Mouse (Mus musculus) spleen, adult 2 months (tissue): Measurements from ENCODE around the gene Gm45808. TPM values are rescaled to one million over a fixed set of nuclear protein-coding genes. Genes with fewer than 3 reads are reported as not detected.
A peak's percentile ranks its signal among the peaks of the same experiment; 100 is the strongest.

Experiments
- DNase-seq, 2 experiments: peaks; one replicate each; pipeline versions ENCODE4 v3.0.0 to v3.0.0-alpha.2; 2012 to 2021; ENCODE audit warnings: low spot score in 2 of 2, low read depth in 1 of 2
- H3K27ac ChIP-seq: fragments of 200-500 bp; 2 replicates; pipeline ENCODE4 v1.5.1; 2012; ENCODE audit warnings: low read length, inconsistent platforms; ENCODE audit not compliant: insufficient read depth
- H3K27me3 ChIP-seq: fragments of 200-500 bp; 2 replicates; pipeline ENCODE4 v1.6.1; 2012; ENCODE audit warnings: mild to moderate bottlenecking, moderate library complexity, low read length, inconsistent platforms; ENCODE audit not compliant: control insufficient read depth, insufficient read depth
- H3K36me3 ChIP-seq: fragments of 200-500 bp; 2 replicates; pipeline ENCODE4 v1.6.1; 2012; ENCODE audit warnings: mild to moderate bottlenecking, low read length, inconsistent platforms; ENCODE audit not compliant: control insufficient read depth, insufficient read depth
- H3K4me1 ChIP-seq: fragments of 200-500 bp; 2 replicates; pipeline ENCODE4 v1.6.1; 2011; ENCODE audit warnings: inconsistent platforms; ENCODE audit not compliant: control insufficient read depth, insufficient read depth, insufficient read length
- H3K4me3 ChIP-seq: fragments of 200-500 bp; 2 replicates; pipeline ENCODE4 v1.5.1; 2011; ENCODE audit warnings: mild to moderate bottlenecking, inconsistent platforms; ENCODE audit not compliant: insufficient read depth, insufficient read length; ENCODE audit errors: extremely low read depth
- CTCF ChIP-seq: fragments of 200-500 bp; IDR thresholded peaks from 2 replicates; pipeline ENCODE4 v1.5.1; 2011; ENCODE audit warnings: mild to moderate bottlenecking, inconsistent platforms; ENCODE audit not compliant: insufficient read depth, insufficient read length, insufficient replicate concordance; ENCODE audit errors: extremely low read depth
- POLR2A ChIP-seq: fragments of 200-500 bp; IDR thresholded peaks from 2 replicates; pipeline ENCODE4 v1.6.1; 2011; ENCODE audit warnings: low read depth, low read length, inconsistent platforms
- WGBS: fragments of 180-500 bp; shearing (Covaris S2); methylation state at CpG from one replicate; pipeline ENCODE4 v1.1.7; 2018; 5-methylcytosine and 5-hydroxymethylcytosine counted together
- polyA plus RNA-seq: library from polyadenylated mRNA; depleted of rRNA; stranded (reverse); fragments of >200 nt; gene quantifications from 2 replicates; pipeline ENCODE4 v1.2.3, GENCODE M21; 2012

Gm45808 gene
- polyA plus RNA-seq, 1 experiment = 0.13 TPM

DNA sequence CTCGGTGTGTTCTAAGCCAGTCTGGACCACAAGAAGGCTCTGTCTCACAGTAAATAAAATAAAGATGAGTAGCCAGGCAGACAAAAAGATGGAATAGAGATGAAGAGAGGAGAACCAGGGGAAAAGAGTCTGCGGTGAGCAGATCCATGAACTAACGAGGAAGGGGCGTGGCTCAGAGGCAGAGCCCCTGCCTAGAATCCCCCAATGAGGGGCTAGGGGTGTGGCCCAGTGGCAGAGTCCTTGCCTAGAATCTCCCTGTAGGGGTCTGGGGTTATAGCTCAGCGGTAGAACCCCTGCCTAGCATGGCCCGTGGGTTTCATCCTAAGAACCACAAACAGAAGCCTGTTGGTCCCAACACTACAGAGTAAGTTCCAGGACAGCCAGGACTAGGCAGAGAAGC lies 49.6 kb downstream of the Gm45808 start:
- DNase-seq = no peak
- H3K4me3 ChIP-seq = no peak overlapping the region
- H3K36me3 ChIP-seq = 0 out of 2 replicates have a peak, but pooled peaks cover 2% of the 10 kb centered on the region
- no peak overlapping the region for H3K27ac ChIP-seq
- peaks cover 10% of the 10 kb centered on the region; the same call in 1 of the 2 replicates for H3K4me1 ChIP-seq
- 86% methylated on average over 6 of the region's 6 CpGs for WGBS
- no peak for TF ChIP-seq CTCF
- TF ChIP-seq POLR2A = no peak
- no peaks in the 10 kb centered on the region for H3K27me3 ChIP-seq

DNA sequence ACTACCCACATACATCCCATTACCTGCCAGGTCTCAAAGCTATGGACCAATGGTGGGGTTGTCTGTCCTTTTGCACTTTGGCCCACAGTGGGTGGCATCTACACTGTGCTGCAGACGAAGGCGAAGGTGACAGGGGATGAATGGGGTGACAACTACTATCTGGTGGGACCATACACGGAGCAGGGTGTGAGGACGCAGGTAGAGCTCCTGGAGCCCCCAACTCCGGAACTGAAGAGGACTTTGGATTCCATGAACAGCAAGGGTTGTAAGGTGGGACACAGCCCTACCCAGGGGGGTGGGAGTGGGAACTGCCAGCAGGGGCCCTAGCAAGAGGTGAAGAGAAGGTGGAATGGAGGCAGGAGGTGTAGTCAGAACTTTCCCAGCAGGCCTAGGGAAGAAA lies 50.2 kb downstream of the Gm45808 start:
- H3K4me3 ChIP-seq = no peak overlapping the region
- WGBS = 97% methylated on average over 5 of the region's 5 CpGs
- no peaks in the 10 kb centered on the region for H3K27me3 ChIP-seq
- peaks cover 10% of the 10 kb centered on the region; the same call in 1 of the 2 replicates for H3K4me1 ChIP-seq
- no peak for TF ChIP-seq POLR2A
- no peak for TF ChIP-seq CTCF
- no peak overlapping the region for H3K27ac ChIP-seq
- H3K36me3 ChIP-seq = 0 out of 2 replicates have a peak, but pooled peaks cover 2% of the 10 kb centered on the region
- DNase-seq = no peak

GRCm38 (mm10) chr7:45435038-45435437 lies 51.6 kb downstream of the Gm45808 start:
- TF ChIP-seq POLR2A (no peak), CTCF (no peak)
- 6% methylated on average over 16 of the region's 16 CpGs for WGBS
- DNase-seq = no peak
- Histone ChIP-seq H3K27ac (no peak overlapping the region), H3K27me3 (no peaks in the 10 kb centered on the region), H3K4me3 (peak overlapping the region; percentile 61), H3K36me3 (peaks cover 6% of the 10 kb centered on the region), H3K4me1 (peaks cover 10% of the 10 kb centered on the region; the same call in 1 of the 2 replicates)

DNA sequence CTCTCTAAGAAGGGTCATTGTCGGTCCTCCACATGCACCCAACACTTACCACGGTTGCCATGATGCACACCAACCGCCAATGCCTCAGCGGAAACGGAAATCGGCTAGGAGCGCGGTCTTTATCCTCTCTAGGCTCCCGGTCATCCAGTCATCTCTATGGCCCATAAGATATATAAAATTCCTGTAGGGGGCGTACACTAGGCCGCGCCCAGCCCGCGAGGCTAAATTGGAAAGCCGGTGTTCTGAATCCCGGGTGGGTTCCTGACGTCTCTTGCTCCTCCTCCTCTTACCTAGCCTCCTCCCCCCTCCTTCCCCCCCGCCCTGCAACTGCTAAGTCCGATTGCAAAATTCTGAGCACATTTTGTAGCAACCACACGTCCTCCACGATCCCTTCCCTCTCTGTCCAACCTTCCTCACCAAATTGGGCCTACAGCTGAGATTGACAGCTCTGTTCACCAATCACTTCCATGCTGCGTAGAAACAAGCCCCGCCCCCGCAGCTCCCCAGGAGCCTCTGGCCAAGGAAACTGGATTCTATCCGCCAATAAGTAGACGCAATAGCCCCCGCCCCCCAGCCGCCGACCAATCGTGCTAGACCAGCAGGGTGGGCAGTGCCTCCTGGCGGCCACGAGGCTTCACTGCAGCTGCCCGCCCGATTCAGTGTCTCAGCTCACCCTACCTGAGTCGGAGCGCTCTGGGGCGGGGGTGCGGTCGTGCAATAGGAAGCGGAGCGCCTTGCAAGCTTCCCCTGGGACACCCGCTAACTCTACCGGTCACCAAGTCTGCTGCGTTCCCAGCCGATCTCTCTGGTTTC lies 52.2 kb downstream of the Gm45808 start, which contains the start of gene Gys1:
Gys1 (plus strand) TSS at position 642 of the 813 bp plus-strand sequence.
- Histone ChIP-seq H3K4me1 (peaks cover 10% of the 10 kb centered on the region; the same call in 1 of the 2 replicates), H3K27ac (peak within 1 kb of the TSS; percentile 72), H3K4me3 (peak within 1 kb of the TSS; percentile 74), H3K36me3 (peaks cover 7% of the 10 kb centered on the region), H3K27me3 (no peaks in the 10 kb centered on the region)
- WGBS = under 1% methylated on average over 45 of the region's 45 CpGs
- TF ChIP-seq POLR2A (peak; percentile 21; the same call in 1 of the 2 replicates), CTCF (peak; percentile 99)
- peak; percentile 100 for DNase-seq

- no peak for TF ChIP-seq CTCF
- TF ChIP-seq POLR2A = no peak
- peak overlapping the region; percentile 72 for H3K27ac ChIP-seq
- no peaks in the 10 kb centered on the region for H3K27me3 ChIP-seq
- peaks cover 10% of the 10 kb centered on the region for H3K36me3 ChIP-seq
- under 1% methylated on average over 7 of the region's 7 CpGs for WGBS
- no peak for DNase-seq
- peaks cover 10% of the 10 kb centered on the region; the same call in 1 of the 2 replicates for H3K4me1 ChIP-seq
- peak overlapping the region; percentile 74 for H3K4me3 ChIP-seq
Measured at GRCm38 (mm10) chr7:45433835-45434202, 52.8 kb downstream of the Gm45808 start.

- H3K27me3 ChIP-seq = no peaks in the 10 kb centered on the region
- TF ChIP-seq CTCF (no peak), POLR2A (no peak)
- H3K4me1 ChIP-seq = no peaks in the 10 kb centered on the region
- WGBS = 92% methylated on average over 8 of the region's 8 CpGs
- no peak for DNase-seq
- peaks cover 51% of the 10 kb centered on the region for H3K36me3 ChIP-seq
- H3K27ac ChIP-seq = no peak overlapping the region
- H3K4me3 ChIP-seq = no peak overlapping the region
Measured at GRCm38 (mm10) chr7:45426556-45426955, 60.1 kb downstream of the Gm45808 start.

- WGBS = 97% methylated on average over 14 of the region's 14 CpGs
- no peaks in the 10 kb centered on the region for H3K4me1 ChIP-seq
- H3K36me3 ChIP-seq = peaks cover 41% of the 10 kb centered on the region
- TF ChIP-seq CTCF (no peak), POLR2A (no peak)
- no peak overlapping the region for H3K4me3 ChIP-seq
- peaks cover 6% of the 10 kb centered on the region; the same call in 1 of the 2 replicates for H3K27me3 ChIP-seq
- DNase-seq = no peak
- H3K27ac ChIP-seq = no peak overlapping the region
Measured at GRCm38 (mm10) chr7:45421194-45421593, 65.4 kb downstream of the Gm45808 start.
